Mouse (Mus musculus) mesoderm, embryonic 11.5 days (tissue): ENCODE measurements around the gene Csmd2.

Source experiments
- DNase-seq: peaks from one replicate; pipeline ENCODE4 v3.0.0-alpha.2; 2012; ENCODE audit warnings: low read depth, low spot score

Csmd2 gene

GRCm38 (mm10) chr4:128241854-128242356 is 254.2 kb downstream of the Csmd2 start:
- no peak for DNase-seq

DNA sequence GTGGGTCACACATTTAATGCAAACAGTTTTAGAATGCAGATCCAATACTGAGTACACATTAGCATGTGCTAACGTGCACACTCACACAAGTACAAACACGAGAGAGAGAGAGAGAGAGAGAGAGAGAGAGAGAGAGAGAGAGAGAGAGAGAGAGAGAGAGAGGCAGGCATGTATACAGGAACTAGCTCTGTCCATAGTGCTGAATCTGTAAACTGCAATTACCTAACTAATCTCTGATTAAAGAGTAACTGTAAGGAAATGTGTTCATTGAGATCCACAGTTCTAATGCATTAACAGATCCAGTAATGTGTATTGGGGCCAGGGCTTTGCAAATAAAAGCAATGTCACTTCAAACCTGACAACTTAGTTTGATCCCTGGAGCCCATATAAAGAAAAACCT is 257.5 kb downstream of the Csmd2 start:
- no peak for DNase-seq

DNA sequence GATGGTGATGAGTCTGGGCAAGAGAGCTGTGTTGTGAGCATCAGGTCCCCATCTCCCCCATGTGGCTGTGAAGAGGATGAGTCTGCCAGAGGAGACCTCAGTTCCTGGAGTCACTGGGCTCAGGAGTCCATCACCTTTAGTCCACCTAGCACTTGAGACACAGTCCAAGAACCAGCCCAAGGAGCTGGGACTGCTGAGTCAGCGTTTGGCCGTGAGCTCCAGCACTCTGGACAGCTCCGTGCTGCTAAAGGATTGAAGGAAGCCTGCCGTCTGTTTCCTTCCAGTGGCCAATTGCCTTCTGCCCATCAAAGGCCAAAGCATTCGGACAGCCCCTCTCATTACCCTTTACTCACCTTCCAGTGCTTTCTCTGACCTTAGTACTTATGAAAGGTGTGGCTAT is 261.0 kb downstream of the Csmd2 start:
- DNase-seq, result peak; percentile 75

- no peak for DNase-seq
Measured at GRCm38 (mm10) chr4:128259211-128259610, 271.6 kb downstream of the Csmd2 start.

GRCm38 (mm10) chr4:128260907-128261560 is 273.4 kb downstream of the Csmd2 start, which contains the start of gene Hmgb4:
Hmgb4 (minus strand) TSS chr4:128260957.
- DNase-seq, result no peak

DNA sequence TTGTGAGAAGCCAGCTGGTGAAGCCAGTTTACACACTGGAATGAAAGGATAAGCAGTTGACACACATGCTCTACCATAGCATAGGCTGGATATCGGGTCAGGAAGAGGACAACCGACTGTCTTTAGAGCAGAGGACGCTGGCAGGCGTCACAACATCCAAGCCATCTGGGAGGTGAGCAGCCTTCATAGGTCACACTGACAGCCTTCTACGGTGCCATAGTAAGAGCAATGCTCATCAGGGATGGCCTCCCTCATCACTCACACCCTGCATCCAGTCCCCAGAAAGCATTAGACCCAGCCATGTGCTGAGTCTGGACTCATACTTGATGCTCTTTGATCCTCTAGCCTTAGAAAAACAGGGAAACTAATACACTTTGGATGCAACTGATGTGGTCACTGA is 276.8 kb downstream of the Csmd2 start:
- no peak for DNase-seq

DNA sequence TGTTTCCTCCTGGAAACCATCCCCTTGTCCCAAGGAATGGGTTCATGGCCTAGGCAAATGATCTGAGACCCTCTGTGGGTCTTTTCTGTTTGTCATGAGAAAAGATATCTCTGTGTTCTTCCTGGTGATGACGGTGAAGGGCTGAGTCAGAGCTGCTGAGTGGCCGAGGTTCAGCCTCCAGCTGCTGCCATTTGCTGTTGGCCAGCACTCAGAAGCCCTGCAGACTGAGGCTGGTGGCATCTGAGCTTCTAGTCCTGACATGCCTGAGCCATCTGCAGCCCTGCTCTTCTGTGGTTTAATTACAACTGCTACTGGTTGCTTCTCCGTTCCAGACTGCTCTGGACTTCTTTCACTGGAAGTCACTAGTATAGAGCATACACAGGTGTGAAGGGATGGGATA is 277.7 kb downstream of the Csmd2 start:
- no peak for DNase-seq

GRCm38 (mm10) chr4:128269261-128269875 is 281.7 kb downstream of the Csmd2 start:
- DNase-seq, result no peak

DNA sequence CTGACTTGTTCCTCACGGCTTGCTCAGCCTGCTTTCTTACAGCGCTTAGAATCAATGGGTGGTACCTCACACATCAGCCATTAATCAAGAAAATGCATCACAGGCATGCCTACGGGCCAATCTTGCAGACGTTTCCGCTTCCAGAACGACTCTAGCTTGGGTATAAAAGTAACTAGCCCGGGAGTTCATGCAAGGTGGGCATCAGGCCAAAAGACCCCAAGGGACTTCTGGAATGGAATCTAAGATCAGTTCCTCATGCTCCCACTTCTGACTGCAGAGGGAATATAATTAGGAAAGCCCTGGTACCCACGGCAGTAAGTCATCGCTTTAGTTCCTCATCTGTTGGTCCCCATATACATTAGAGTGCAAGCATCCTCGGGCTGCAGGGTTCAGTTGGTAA is 282.5 kb downstream of the Csmd2 start:
- no peak for DNase-seq

- DNase-seq, result no peak
Measured at GRCm38 (mm10) chr4:128270931-128271330, 283.3 kb downstream of the Csmd2 start.

GRCm38 (mm10) chr4:128272501-128272900 is 284.8 kb downstream of the Csmd2 start:
- DNase-seq, result no peak

- DNase-seq, result no peak
Measured at GRCm38 (mm10) chr4:128273146-128273545, 285.5 kb downstream of the Csmd2 start.

- no peak for DNase-seq
Measured at GRCm38 (mm10) chr4:128275116-128275515, 287.5 kb downstream of the Csmd2 start.

GRCm38 (mm10) chr4:128275586-128275985 is 287.9 kb downstream of the Csmd2 start:
- DNase-seq, result no peak

- no peak for DNase-seq
Measured at GRCm38 (mm10) chr4:128285009-128285408, 297.4 kb downstream of the Csmd2 start.

- DNase-seq, result no peak
Measured at GRCm38 (mm10) chr4:128288095-128288494, 300.4 kb downstream of the Csmd2 start.

- no peak for DNase-seq
Measured at GRCm38 (mm10) chr4:128304049-128304448, 316.4 kb downstream of the Csmd2 start.

- DNase-seq, result no peak
Measured at GRCm38 (mm10) chr4:128306011-128306410, 318.4 kb downstream of the Csmd2 start.

- DNase-seq, result no peak
Measured at GRCm38 (mm10) chr4:128315328-128315727, 327.7 kb downstream of the Csmd2 start.

GRCm38 (mm10) chr4:128317951-128318350 is 330.3 kb downstream of the Csmd2 start:
- peak; percentile 15 for DNase-seq

DNA sequence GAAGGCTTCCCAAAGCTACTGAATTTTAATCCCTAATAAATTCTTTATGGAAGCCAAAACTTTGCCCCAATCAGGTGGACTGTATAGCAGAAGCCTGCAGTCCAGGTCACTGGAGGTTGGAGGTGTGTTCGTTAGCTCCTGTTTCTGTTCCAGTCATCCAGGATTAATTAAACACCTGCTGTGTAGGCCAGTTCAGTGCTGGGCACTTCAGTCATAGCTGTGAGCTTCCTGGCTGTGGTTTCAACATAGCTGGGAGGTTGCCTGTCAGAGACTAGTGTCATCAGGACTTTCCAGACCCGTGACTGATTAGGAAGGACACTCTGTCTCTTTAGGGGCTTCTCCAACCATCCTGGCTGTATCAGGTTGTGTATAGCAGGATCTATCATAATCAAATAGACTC is 337.9 kb downstream of the Csmd2 start:
- DNase-seq, result no peak

DNA sequence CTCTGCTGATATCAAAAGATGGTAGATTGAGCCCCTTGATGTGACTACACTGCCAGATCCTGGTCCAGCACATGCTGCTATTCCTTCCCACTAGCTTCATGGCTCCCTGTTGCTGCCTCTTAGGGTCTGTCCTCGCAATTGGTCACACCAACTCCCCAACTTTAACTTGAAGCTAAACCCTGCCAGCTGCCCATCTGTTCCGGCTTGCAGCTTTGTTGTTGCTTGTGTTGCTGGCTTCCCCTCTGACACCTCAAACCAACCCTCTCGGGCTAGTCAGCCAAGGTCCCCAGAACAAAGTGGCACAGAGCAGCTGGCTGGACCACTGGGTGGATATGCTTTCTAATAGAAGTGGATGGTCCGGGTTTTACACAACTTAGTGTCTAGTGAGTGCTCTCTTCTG is 339.1 kb downstream of the Csmd2 start:
- DNase-seq, result no peak

DNA sequence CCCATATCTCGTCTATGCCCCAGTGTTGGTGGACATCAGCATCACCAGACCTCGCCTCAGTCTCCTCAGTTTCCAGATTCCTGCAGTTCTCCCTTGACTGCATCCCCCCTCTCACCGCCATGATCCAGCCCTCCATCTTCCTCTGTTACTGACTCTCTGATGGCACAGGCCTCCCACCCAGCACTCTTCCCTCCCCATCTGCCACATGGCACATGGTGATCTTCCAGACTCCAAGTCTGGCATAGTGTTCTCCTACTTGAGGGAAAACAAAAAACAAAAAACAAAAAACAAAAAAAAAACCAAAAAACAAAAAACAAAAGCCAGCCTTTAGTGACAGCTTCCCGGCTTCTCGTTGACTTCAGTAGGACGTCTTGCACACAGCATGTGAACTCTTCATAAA is 339.8 kb downstream of the Csmd2 start:
- no peak for DNase-seq
